Mouse (Mus musculus) heart, adult 2 months (tissue): ENCODE data around the gene Hal. TPM values are rescaled to one million over a fixed set of nuclear protein-coding genes. Genes with fewer than 3 reads are reported as not detected.
A peak's percentile ranks its signal among the peaks of the same experiment; 100 is the strongest.

Experiments
- DNase-seq, 2 experiments: peaks; one replicate each; pipeline ENCODE4 v3.0.0; 2021
- H3K27ac ChIP-seq: fragments of 200-600 bp; 2 replicates; pipeline ENCODE4 v1.8.1; 2022
- H3K27me3 ChIP-seq: fragments of 200-500 bp; 2 replicates; pipeline ENCODE4 v1.6.1; 2012; ENCODE audit warnings: mild to moderate bottlenecking, low read length, inconsistent platforms, mixed read lengths; ENCODE audit not compliant: control insufficient read depth, insufficient read depth
- H3K36me3 ChIP-seq: fragments of 200-500 bp; 2 replicates; pipeline ENCODE4 v1.6.1; 2012; ENCODE audit warnings: low read length, inconsistent platforms; ENCODE audit not compliant: control insufficient read depth, insufficient read depth
- H3K4me1 ChIP-seq: fragments of 200-500 bp; 2 replicates; pipeline ENCODE4 v1.6.1; 2011; ENCODE audit warnings: low read length; ENCODE audit not compliant: control insufficient read depth, insufficient read depth
- H3K4me3 ChIP-seq: fragments of 200-600 bp; 2 replicates; pipeline ENCODE4 v1.8.1; 2022
- H3K79me2 ChIP-seq: fragments of 200-500 bp; replicated peaks from 2 replicates; pipeline ENCODE4 v1.6.1; 2012; ENCODE audit warnings: mild to moderate bottlenecking, inconsistent platforms, low read length, moderate library complexity, mixed read lengths; ENCODE audit not compliant: control insufficient read depth, insufficient read depth
- H3K9ac ChIP-seq: fragments of 200-500 bp; 2 replicates; pipeline ENCODE4 v1.6.1; 2012; ENCODE audit warnings: low read depth, mild to moderate bottlenecking, control low read depth, inconsistent platforms, low read length, mixed read lengths
- CTCF ChIP-seq: fragments of 200-600 bp; IDR thresholded peaks from 2 replicates; pipeline ENCODE4 v1.8.1; 2022; ENCODE audit warnings: antibody characterized with exemption, mild to moderate bottlenecking, moderate library complexity
- EP300 ChIP-seq: fragments of 200-500 bp; IDR thresholded peaks from 2 replicates; pipeline ENCODE4 v1.6.1; 2011; ENCODE audit warnings: low read depth, low read length, control low read depth; ENCODE audit not compliant: insufficient read depth
- POLR2A ChIP-seq: fragments of 200-500 bp; IDR thresholded peaks from 2 replicates; pipeline ENCODE4 v1.6.1; 2011; ENCODE audit warnings: mild to moderate bottlenecking, low read depth, low read length, control low read depth; ENCODE audit not compliant: insufficient read depth
- WGBS: fragments of 180-500 bp; shearing (Covaris S2); methylation state at CpG from one replicate; pipeline ENCODE4 v1.1.7; 2018; 5-methylcytosine and 5-hydroxymethylcytosine counted together
- intact Hi-C: fragments of 180-260 bp; cut with DNase I; formaldehyde crosslinking; loops from one replicate; pipeline ENCODE4 v1.15.1; 2025
- polyA plus RNA-seq: library from polyadenylated mRNA; depleted of rRNA; stranded (reverse); fragments of >200 nt; gene quantifications from 2 replicates; pipeline ENCODE4 v1.2.3, GENCODE M21; 2012
- total RNA-seq, 2 experiments: library from RNA; stranded (reverse); gene quantifications; 2 replicates each; pipeline ENCODE4 v1.2.3; 2021

Hal gene
- total and polyA plus RNA-seq, 3 experiments: 0.04 to 0.20 (median 0.18) TPM

DNA sequence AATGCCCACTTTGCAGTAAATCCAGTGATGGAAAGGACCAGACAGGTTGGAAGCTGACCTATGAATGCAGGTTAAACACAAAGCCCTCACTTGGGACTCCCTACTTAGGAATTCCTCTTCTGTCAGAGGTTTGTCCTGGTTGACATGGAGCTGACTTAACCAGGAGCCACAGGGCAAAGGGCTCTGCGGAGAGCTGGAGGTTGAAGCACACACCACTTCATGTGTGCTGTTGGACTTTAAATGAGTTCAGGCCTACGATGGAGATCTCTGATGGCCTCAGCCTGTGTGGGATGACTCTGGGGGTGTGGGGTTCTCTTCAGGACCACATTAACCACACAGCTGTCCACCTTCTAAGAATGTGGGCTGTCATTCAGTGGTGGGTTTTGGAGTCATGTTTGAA, 49.7 kb downstream of the Hal start:
- H3K79me2 ChIP-seq: no peaks in the 10 kb centered on the region
- no peak for DNase-seq
- WGBS: 98% methylated on average over 2 of the region's 2 CpGs
- H3K9ac ChIP-seq: no peak overlapping the region
- H3K27ac ChIP-seq: no peak overlapping the region
- H3K4me1 ChIP-seq: peaks cover 3% of the 10 kb centered on the region
- intact Hi-C loops: no loop called here
- H3K36me3 ChIP-seq: no peaks in the 10 kb centered on the region
- no peaks in the 10 kb centered on the region for H3K27me3 ChIP-seq
- no peak overlapping the region for H3K4me3 ChIP-seq
- TF ChIP-seq POLR2A: no peak
- TF ChIP-seq EP300: no peak
- TF ChIP-seq CTCF: no peak

DNA sequence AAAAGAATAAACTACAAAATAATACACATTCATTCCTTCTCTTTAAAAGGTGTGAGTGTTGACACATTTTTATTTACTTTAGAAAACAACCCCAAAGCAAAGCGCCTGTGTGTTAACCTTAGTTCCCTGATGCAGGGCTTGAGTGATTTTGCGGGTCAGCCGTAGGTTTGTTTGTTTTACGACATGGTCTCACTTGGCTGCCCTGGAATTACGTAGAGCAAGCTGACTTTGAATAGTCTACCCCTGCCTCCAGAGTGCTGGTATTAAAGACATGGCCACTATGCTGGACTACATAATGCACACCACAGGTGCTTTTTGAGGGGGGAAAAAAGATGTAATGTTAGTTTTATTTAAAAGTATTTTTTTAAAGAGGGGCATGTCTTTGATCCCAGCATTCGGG, 50.2 kb downstream of the Hal start:
- H3K27me3 ChIP-seq: no peaks in the 10 kb centered on the region
- no peak overlapping the region for H3K27ac ChIP-seq
- H3K9ac ChIP-seq: no peak overlapping the region
- no peak for TF ChIP-seq POLR2A
- TF ChIP-seq EP300: no peak
- no peak for TF ChIP-seq CTCF
- peaks cover 3% of the 10 kb centered on the region for H3K4me1 ChIP-seq
- intact Hi-C loops: no loop called here
- no peaks in the 10 kb centered on the region for H3K79me2 ChIP-seq
- H3K36me3 ChIP-seq: no peaks in the 10 kb centered on the region
- no peak for DNase-seq
- 87% methylated on average over 6 of the region's 6 CpGs for WGBS
- no peak overlapping the region for H3K4me3 ChIP-seq

DNA sequence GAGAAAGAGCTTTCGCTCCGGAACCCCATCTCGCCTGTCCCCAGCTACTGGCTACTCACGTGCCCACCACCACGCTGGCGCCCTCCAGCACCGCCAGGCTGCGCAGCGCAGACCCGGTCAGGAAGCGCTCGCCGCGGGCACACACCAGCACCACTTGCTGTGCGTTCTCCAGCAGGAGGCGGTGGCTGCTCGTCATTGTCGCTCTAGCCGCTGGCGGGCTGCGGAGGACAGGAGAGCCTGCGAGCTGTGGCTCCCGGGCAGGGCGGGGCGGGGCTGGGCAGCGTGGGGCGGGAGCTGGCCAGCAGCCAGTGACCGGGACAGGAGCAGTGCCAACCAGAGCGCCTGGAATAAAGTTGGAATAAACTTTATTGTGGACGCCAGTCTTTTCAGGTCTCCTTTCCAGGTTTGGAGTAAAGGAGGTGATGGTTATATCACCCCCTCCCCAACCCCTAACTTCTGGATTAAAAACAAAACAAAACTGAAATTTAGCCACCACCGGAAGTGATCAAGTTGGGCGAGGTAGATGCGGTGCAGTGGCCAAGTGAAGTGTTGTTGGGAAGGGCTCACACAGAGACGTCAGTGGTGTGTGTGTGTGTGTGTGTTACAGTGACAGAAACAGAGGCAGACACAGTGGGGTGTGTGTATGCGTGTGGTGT, 51.3 kb downstream of the Hal start, which contains the start of gene Amdhd1:
Gene Amdhd1, minus strand, starts transcription at position 259 of the 656 bp plus-strand sequence.
- DNase-seq: peak; percentile 80 to 87
- intact Hi-C loops: loop anchor here (10.0 kb wide), 1 partner anchor 485 kb away; no protein-coding TSS in a partner anchor
- H3K4me3 ChIP-seq: peak within 1 kb of the TSS; percentile 56
- peaks cover 3% of the 10 kb centered on the region for H3K4me1 ChIP-seq
- TF ChIP-seq POLR2A (no peak), CTCF (peak; percentile 76), EP300 (no peak)
- H3K79me2 ChIP-seq: no peaks in the 10 kb centered on the region
- no peaks in the 10 kb centered on the region for H3K36me3 ChIP-seq
- H3K9ac ChIP-seq: peak within 1 kb of the TSS; percentile 64
- no peaks in the 10 kb centered on the region for H3K27me3 ChIP-seq
- WGBS: under 1% methylated on average over 35 of the region's 35 CpGs
- no peak within 1 kb of the TSS for H3K27ac ChIP-seq

DNA sequence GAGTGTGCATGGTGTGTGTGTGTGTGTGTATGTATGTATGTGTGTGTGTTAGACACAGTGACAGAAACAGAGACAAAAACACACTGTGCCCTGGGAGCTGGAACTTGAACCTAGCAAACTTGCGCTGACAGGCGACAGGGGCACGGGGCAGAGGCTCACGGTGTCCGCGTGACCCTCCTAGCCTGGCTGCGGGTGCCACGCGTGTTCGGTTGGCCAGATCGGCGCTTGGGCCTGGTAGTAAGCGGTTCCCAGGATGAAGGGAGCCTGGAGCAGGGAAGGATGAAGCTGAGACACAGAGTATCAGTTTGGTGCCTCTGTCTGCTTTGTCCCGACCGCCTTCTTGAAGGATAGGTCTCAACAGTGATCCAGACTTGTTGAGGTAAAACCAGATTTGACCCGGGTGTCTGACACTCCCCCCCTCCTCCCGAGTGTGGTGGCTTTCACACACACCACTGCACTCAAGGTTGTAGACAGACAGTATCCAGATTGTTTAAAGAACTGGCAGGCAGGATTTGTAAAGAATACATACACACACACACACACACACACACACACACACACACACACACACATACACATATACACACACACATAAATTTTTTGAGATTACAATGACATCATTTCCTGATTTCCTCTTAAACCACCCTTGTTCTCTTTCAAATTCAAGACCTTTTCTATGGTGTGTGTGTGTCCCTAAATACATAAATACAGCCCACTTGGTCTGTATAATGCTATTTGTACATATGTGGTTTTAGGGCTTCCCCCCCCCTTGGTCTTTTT, 52.1 kb downstream of the Hal start, which contains the start of gene Ccdc38:
Gene Ccdc38, plus strand, starts transcription at position 202 of the 780 bp plus-strand sequence.
- TF ChIP-seq POLR2A (no peak), CTCF (no peak), EP300 (no peak)
- Histone ChIP-seq H3K27ac (no peak within 1 kb of the TSS), H3K4me1 (peaks cover 3% of the 10 kb centered on the region), H3K36me3 (no peaks in the 10 kb centered on the region), H3K9ac (peak within 1 kb of the TSS; percentile 64), H3K27me3 (no peaks in the 10 kb centered on the region), H3K79me2 (no peaks in the 10 kb centered on the region), H3K4me3 (peak within 1 kb of the TSS; percentile 56)
- 59% methylated on average over 17 of the region's 17 CpGs for WGBS
- intact Hi-C loops: loop anchor here (10.0 kb wide), 1 partner anchor 486 kb away; no protein-coding TSS in a partner anchor
- DNase-seq: no peak

DNA sequence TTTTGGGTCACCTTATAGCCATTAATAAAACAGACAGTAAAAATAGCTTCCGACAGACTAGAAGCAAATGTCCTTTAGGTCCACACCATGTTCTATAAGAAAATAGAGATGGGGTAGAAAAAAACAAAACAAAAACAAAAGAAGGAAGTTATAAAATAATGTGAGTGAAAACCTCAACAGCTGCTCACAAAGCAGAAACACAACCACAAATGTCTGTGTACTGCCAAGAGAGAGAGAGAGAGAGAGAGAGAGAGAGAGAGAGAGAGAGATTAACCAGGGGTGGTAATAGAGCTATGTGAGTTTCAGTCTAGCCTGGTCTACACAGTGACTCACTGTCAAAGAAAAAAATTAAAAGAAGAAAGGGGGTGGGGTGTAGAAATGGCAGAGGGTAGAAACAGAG, 53.0 kb downstream of the Hal start:
- no peak for DNase-seq
- Histone ChIP-seq H3K9ac (no peak overlapping the region), H3K27ac (no peak overlapping the region), H3K36me3 (no peaks in the 10 kb centered on the region), H3K4me3 (no peak overlapping the region), H3K79me2 (no peaks in the 10 kb centered on the region), H3K4me1 (peaks cover 3% of the 10 kb centered on the region), H3K27me3 (no peaks in the 10 kb centered on the region)
- TF ChIP-seq EP300: no peak
- 70% methylated on average over 1 of the region's 1 CpGs for WGBS
- intact Hi-C loops: loop anchor here (10.0 kb wide), 1 partner anchor 487 kb away; no protein-coding TSS in a partner anchor

DNA sequence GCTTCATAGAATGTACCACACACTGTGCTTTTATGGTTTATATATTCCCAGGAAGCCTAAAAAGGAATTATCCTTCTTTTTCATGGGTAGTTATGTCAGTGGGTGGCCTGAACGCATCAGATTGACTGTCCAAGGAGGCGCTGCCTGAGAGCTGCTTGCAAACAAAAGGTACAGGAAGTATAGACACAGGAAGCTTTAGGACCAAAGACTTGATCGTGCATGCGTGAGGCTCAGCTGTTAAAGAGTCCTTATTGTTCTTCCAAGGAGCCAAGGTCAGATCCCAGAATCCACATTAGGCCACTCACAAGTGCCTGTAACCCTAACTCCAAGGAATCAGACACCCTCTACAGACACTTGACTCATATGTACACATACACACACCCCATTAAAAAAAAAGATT, 53.8 kb downstream of the Hal start:
- peaks cover 3% of the 10 kb centered on the region for H3K4me1 ChIP-seq
- no peak overlapping the region for H3K27ac ChIP-seq
- no peaks in the 10 kb centered on the region for H3K79me2 ChIP-seq
- no peak overlapping the region for H3K4me3 ChIP-seq
- DNase-seq: no peak
- H3K36me3 ChIP-seq: no peaks in the 10 kb centered on the region
- 60% methylated on average over 4 of the region's 4 CpGs for WGBS
- H3K9ac ChIP-seq: no peak overlapping the region
- intact Hi-C loops: loop anchor here (10.0 kb wide), 1 partner anchor 488 kb away; no protein-coding TSS in a partner anchor
- H3K27me3 ChIP-seq: no peaks in the 10 kb centered on the region
- no peak for TF ChIP-seq POLR2A
